Mouse (Mus musculus) heart, embryonic 14.5 days (tissue): ENCODE data around the gene Ash1l. TPM values are rescaled to one million over a fixed set of nuclear protein-coding genes. Genes with fewer than 3 reads are reported as not detected.

Experiments used
- ATAC-seq: fragments of 200-750 bp; cut with Nextera tagmentation; 2 replicates; pipeline ENCODE4 v1.8.0; 2017; ENCODE audit warnings: low read depth, moderate TSS enrichment; ENCODE audit not compliant: insufficient number of reproducible peaks, insufficient read depth, low FRiP score
- H3K27ac ChIP-seq, 2 experiments: fragments of 200-500 bp in 1 of 2; fragments of 300-500 bp in 1 of 2; sonication (generic) in 1 of 2; replicated peaks in 1 of 2; 2 replicates each; pipeline ENCODE4 v1.5.1; 2012 to 2014; ENCODE audit warnings: low read depth in 2 of 2, low read length in 2 of 2, control low read depth in 1 of 2, mild to moderate bottlenecking in 1 of 2, mixed read lengths in 1 of 2; ENCODE audit not compliant: control insufficient read depth in 1 of 2, insufficient read depth in 1 of 2
- H3K27me3 ChIP-seq: fragments of 300-500 bp; sonication (generic); 2 replicates; pipeline ENCODE4 v1.6.1; 2014; ENCODE audit warnings: mild to moderate bottlenecking, low read length, control low read depth; ENCODE audit not compliant: control insufficient read depth, insufficient read depth
- H3K36me3 ChIP-seq: fragments of 300-500 bp; sonication (generic); 2 replicates; pipeline ENCODE4 v1.6.1; 2014; ENCODE audit warnings: mild to moderate bottlenecking, control low read depth, low read length, mixed read lengths; ENCODE audit not compliant: control insufficient read depth, insufficient read depth
- H3K4me1 ChIP-seq, 2 experiments: fragments of 200-500 bp in 1 of 2; fragments of 300-500 bp in 1 of 2; sonication (generic) in 1 of 2; 2 replicates each; pipeline ENCODE4 v1.6.1; 2012 to 2014; ENCODE audit warnings: low read length in 2 of 2, control low read depth in 1 of 2, mixed read lengths in 1 of 2; ENCODE audit not compliant: control insufficient read depth in 2 of 2, insufficient read depth in 2 of 2
- H3K4me2 ChIP-seq: fragments of 300-500 bp; sonication (generic); 2 replicates; pipeline ENCODE4 v1.6.1; 2014; ENCODE audit warnings: mild to moderate bottlenecking, low read length
- H3K4me3 ChIP-seq, 2 experiments: fragments of 200-500 bp in 1 of 2; fragments of 300-500 bp in 1 of 2; sonication (generic) in 1 of 2; 2 replicates each; pipeline ENCODE4 v1.5.1; 2012 to 2014; ENCODE audit warnings: low read length in 2 of 2, mild to moderate bottlenecking in 2 of 2, control low read depth in 1 of 2, low read depth in 1 of 2, moderate library complexity in 1 of 2; ENCODE audit not compliant: control insufficient read depth in 1 of 2, insufficient read depth in 1 of 2
- H3K9ac ChIP-seq: fragments of 300-500 bp; sonication (generic); 2 replicates; pipeline ENCODE4 v1.6.1; 2014; ENCODE audit warnings: mild to moderate bottlenecking, low read length
- H3K9me3 ChIP-seq: fragments of 300-500 bp; sonication (generic); 2 replicates; pipeline ENCODE4 v1.6.1; 2016; ENCODE audit warnings: low read length, control low read depth; ENCODE audit not compliant: control insufficient read depth
- WGBS: fragments of 180-500 bp; shearing (Covaris S2); extraction: QIAGEN DNeasy Blood & Tissue Kit; methylation state at CpG from one replicate; pipeline ENCODE4 v1.1.7; 2014; 5-methylcytosine and 5-hydroxymethylcytosine counted together
- polyA plus RNA-seq: library from polyadenylated mRNA; unstranded; fragments of >200 nt; fragmentation: Nextera tagmentation; extraction: Ambion mirVana; gene quantifications from 2 replicates; pipeline ENCODE4 v1.2.1, GENCODE M21; 2014

Gene Ash1l
- polyA plus RNA-seq, 1 experiment from 2014 or later, result 16.8 TPM

GRCm38 (mm10) chr3:89106881-89107280, 156.5 kb downstream of the Ash1l start:
- Histone ChIP-seq H3K27me3 (no peaks in the 10 kb centered on the region), H3K36me3 (no peaks in the 10 kb centered on the region), H3K9ac (no peak overlapping the region), H3K4me3 (no peak overlapping the region), H3K9me3 (no peaks in the 10 kb centered on the region), H3K4me2 (no peak overlapping the region), H3K4me1 (peaks cover 0 to 2% of the 10 kb centered on the region in 2 experiments; a peak in 1 of 4 replicates), H3K27ac (no peak overlapping the region)
- ATAC-seq, result no peak

- no peaks in the 10 kb centered on the region for H3K4me1 ChIP-seq
- no peak overlapping the region for H3K9ac ChIP-seq
- H3K4me2 ChIP-seq, result no peak overlapping the region
- no peaks in the 10 kb centered on the region for H3K36me3 ChIP-seq
- no peak for ATAC-seq
- 47% methylated on average over 3 of the region's 3 CpGs for WGBS
- no peak overlapping the region for H3K4me3 ChIP-seq
- H3K9me3 ChIP-seq, result no peaks in the 10 kb centered on the region
- H3K27ac ChIP-seq, result no peak overlapping the region
- H3K27me3 ChIP-seq, result no peaks in the 10 kb centered on the region
Measured at GRCm38 (mm10) chr3:89107545-89107944, 157.1 kb downstream of the Ash1l start.

DNA sequence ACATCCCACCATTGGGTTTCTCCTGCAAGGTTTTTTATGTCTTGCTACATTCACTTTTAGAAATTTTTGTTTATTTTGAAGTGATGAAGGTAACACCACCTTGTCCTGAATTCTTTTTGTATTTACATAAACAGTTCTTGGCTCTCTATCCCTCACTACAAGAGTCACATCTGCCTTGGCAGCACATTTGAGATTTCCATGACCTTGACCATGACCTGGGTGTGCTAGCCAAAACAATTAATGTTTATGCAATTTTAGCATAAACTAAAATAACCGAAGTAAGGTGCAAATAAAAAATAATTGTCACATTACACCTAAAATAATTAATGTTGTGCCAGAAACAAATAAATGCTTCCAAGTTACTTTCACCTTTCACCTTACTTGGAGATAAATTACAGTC, 157.7 kb downstream of the Ash1l start:
- H3K9me3 ChIP-seq, result no peaks in the 10 kb centered on the region
- no peak overlapping the region for H3K9ac ChIP-seq
- no peak overlapping the region for H3K27ac ChIP-seq
- no peaks in the 10 kb centered on the region for H3K36me3 ChIP-seq
- no peak for ATAC-seq
- H3K27me3 ChIP-seq, result no peaks in the 10 kb centered on the region
- H3K4me3 ChIP-seq, result no peak overlapping the region
- no peak overlapping the region for H3K4me2 ChIP-seq
- no peaks in the 10 kb centered on the region for H3K4me1 ChIP-seq
- WGBS, result 58% methylated on average over 1 of the region's 1 CpGs

DNA sequence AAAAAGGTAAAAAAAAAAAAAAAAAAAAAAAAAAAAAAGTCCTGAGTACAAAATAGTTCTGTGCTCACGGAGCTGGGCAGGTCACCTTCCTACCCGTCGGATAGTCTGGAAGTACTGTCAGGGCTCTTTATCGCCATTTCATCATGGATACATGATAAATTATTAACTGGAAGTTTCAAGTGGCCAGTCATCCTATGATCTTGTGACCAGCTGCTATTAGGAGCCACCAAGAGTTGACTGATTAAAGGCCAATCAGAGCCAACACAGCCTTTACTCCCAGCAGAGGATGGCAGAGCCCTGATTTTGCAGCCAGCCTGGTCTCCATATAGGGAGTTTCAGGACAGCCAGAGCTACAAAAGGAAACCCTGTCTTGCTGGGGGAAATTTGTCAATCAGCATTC, 162.6 kb downstream of the Ash1l start:
- Histone ChIP-seq H3K4me3 (no peak overlapping the region), H3K9ac (no peak overlapping the region), H3K36me3 (no peaks in the 10 kb centered on the region), H3K27me3 (no peaks in the 10 kb centered on the region), H3K4me2 (no peak overlapping the region), H3K9me3 (no peaks in the 10 kb centered on the region), H3K4me1 (no peaks in the 10 kb centered on the region), H3K27ac (no peak overlapping the region)
- ATAC-seq, result no peak
- 80% methylated on average over 4 of the region's 4 CpGs for WGBS

DNA sequence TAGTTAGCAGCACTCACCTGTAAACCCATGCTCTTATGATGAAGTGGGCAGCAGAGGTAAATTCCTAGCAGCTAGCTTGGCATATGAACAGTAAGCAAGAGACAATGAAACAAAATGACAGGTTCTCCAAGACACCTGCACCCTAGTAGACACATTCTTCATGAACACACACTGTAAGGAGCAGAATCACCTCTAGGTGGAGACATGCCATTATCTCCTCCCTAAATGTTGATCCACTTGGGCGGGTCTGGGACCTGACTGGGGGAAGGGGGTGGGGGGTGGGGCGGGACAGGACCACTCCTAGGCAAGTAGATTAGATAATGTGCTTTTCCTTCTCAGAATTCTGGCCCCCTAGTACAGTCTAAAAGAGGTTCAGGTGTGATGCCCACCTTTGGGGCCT, 165.1 kb downstream of the Ash1l start:
- Histone ChIP-seq H3K27me3 (no peaks in the 10 kb centered on the region), H3K9ac (no peak overlapping the region), H3K4me2 (no peak overlapping the region), H3K9me3 (no peaks in the 10 kb centered on the region), H3K36me3 (no peaks in the 10 kb centered on the region), H3K4me3 (no peak overlapping the region), H3K4me1 (no peaks in the 10 kb centered on the region), H3K27ac (no peak overlapping the region)
- ATAC-seq, result no peak
- WGBS, result 3% methylated on average over 2 of the region's 2 CpGs

GRCm38 (mm10) chr3:89123313-89123712, 172.9 kb downstream of the Ash1l start:
- Histone ChIP-seq H3K4me2 (no peak overlapping the region), H3K27me3 (no peaks in the 10 kb centered on the region), H3K4me1 (peaks cover 10% of the 10 kb centered on the region in 2 experiments), H3K9ac (no peak overlapping the region), H3K36me3 (no peaks in the 10 kb centered on the region), H3K27ac (no peak overlapping the region), H3K9me3 (no peaks in the 10 kb centered on the region), H3K4me3 (no peak overlapping the region)
- ATAC-seq, result no peak
- 60% methylated on average over 2 of the region's 2 CpGs for WGBS

- Histone ChIP-seq H3K36me3 (no peaks in the 10 kb centered on the region), H3K27me3 (no peaks in the 10 kb centered on the region), H3K4me3 (no peak overlapping the region), H3K27ac (no peak overlapping the region), H3K9ac (no peak overlapping the region), H3K4me2 (no peak overlapping the region), H3K9me3 (no peaks in the 10 kb centered on the region), H3K4me1 (peaks cover 10% of the 10 kb centered on the region in 2 experiments)
- no peak for ATAC-seq
- 43% methylated on average over 3 of the region's 3 CpGs for WGBS
Measured at GRCm38 (mm10) chr3:89124241-89124640, 173.8 kb downstream of the Ash1l start.

DNA sequence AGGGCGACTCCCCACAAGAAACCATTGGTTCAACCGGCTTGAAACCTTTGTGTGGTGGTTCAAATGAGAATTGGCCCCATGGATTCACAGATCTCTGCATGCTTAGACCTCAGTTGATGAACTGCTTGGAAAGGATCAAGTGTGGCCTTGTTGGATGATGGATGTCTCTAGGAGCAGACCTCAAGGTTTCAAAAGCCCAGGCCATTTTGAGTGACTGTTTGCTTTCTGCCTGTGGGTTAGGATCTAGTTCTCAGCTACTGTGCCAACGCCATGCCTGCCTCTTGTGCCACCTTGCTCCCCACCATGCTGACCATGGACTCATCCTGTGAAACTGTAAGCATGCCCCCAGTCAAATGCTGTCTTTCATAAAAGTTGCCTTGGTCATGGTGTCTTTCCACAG, 175.6 kb downstream of the Ash1l start:
- no peaks in the 10 kb centered on the region for H3K27me3 ChIP-seq
- H3K4me2 ChIP-seq, result no peak overlapping the region
- no peak overlapping the region for H3K4me3 ChIP-seq
- 86% methylated on average over 3 of the region's 3 CpGs for WGBS
- no peak overlapping the region for H3K27ac ChIP-seq
- peaks cover 10% of the 10 kb centered on the region in 2 experiments for H3K4me1 ChIP-seq
- no peak overlapping the region for H3K9ac ChIP-seq
- no peaks in the 10 kb centered on the region for H3K9me3 ChIP-seq
- ATAC-seq, result no peak
- no peaks in the 10 kb centered on the region for H3K36me3 ChIP-seq
